In the genomic region with DNA sequence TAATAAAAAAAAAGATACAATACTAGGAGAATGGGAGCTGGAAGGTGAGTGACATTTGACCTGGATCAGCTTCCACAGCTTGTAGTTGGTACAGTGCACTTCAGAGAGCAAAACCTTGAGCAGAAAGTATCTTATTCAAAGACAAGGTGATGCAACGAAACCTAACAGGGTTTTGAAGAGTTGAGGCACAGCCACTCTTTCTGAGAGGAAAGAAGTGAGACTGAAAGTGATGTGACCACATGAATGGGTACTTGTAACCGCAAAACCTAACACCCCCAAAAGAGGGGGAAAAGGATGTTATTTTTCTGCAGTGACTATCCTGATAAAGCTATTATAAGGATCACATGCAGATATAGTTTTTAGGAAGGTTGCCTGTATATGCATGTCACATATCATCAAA, we compare ENCODE assay signal across 31 mouse cellular contexts.
"Had no signal": no experiment of that assay in that cellular context is flagged by ENCODE, and none has a peak within 500 bp of the region (broad histone marks: within the 10 kb centered on the region; RNA-seq: fewer than 3 reads in every experiment).

No protein-coding gene starts in this region.

- H3K9ac ChIP-seq: heart, embryonic 12.5 days; heart, embryonic 13.5 days; heart, embryonic 15.5 days; hindbrain, embryonic 12.5 days; hindbrain, embryonic 13.5 days; hindbrain, embryonic 14.5 days; hindbrain, embryonic 15.5 days; intestine, embryonic 15.5 days; kidney, embryonic 15.5 days had no signal

- H3K4me1 ChIP-seq: heart, embryonic 12.5 days; heart, embryonic 13.5 days; heart, embryonic 15.5 days; hindbrain, embryonic 10.5 days; hindbrain, embryonic 12.5 days; hindbrain, embryonic 13.5 days; hindbrain, embryonic 15.5 days; intestine, embryonic 15.5 days; kidney, embryonic 15.5 days had no signal

- H3K27ac ChIP-seq: heart, embryonic 13.5 days; heart, embryonic 15.5 days; hindbrain, embryonic 10.5 days; hindbrain, embryonic 12.5 days; hindbrain, embryonic 13.5 days; hindbrain, embryonic 14.5 days; hindbrain, embryonic 15.5 days; hindbrain, postnatal 0 days; intestine, embryonic 15.5 days; kidney, embryonic 15.5 days; kidney, postnatal 0 days; layer of hippocampus, adult 2 months; left cerebral cortex, adult 2 months had no signal

- H3K9me3 ChIP-seq: heart, embryonic 12.5 days; heart, embryonic 13.5 days; heart, embryonic 15.5 days; hindbrain, embryonic 10.5 days; hindbrain, embryonic 12.5 days; hindbrain, embryonic 13.5 days; hindbrain, embryonic 15.5 days; intestine, embryonic 15.5 days; kidney, embryonic 15.5 days had no signal

- H3K4me3 ChIP-seq: heart, embryonic 12.5 days; heart, embryonic 13.5 days; heart, embryonic 15.5 days; hindbrain, embryonic 10.5 days; hindbrain, embryonic 12.5 days; hindbrain, embryonic 13.5 days; hindbrain, embryonic 15.5 days; intestine, embryonic 15.5 days; kidney, embryonic 15.5 days; layer of hippocampus, adult 2 months; left cerebral cortex, adult 2 months had no signal

- DNase-seq: heart, postnatal 10 days; heart, postnatal 14 days; heart, postnatal 36 days; heart, postnatal 4 days; kidney, adult 11 months; kidney, adult 18-20 months; kidney, adult 2 months; kidney, adult 8-10 months; kidney, adult 9 months; kidney, postnatal 10 days; kidney, postnatal 14 days; kidney, postnatal 25 days; kidney, postnatal 36 days; kidney, postnatal 4 days; layer of hippocampus, adult 9-11 months; layer of hippocampus, postnatal 36 days had no signal

- H3K4me2 ChIP-seq: heart, embryonic 11.5 days; heart, embryonic 12.5 days; heart, embryonic 13.5 days; heart, embryonic 15.5 days; hindbrain, embryonic 12.5 days; hindbrain, embryonic 13.5 days; hindbrain, embryonic 14.5 days; hindbrain, embryonic 15.5 days; intestine, embryonic 15.5 days; kidney, embryonic 15.5 days had no signal

- H3K27me3 ChIP-seq: heart, embryonic 12.5 days; heart, embryonic 13.5 days; heart, embryonic 15.5 days; hindbrain, embryonic 12.5 days; hindbrain, embryonic 13.5 days; hindbrain, embryonic 15.5 days; intestine, embryonic 15.5 days; kidney, embryonic 15.5 days had no signal

- H3K36me3 ChIP-seq: heart, embryonic 12.5 days; heart, embryonic 13.5 days; heart, embryonic 15.5 days; hindbrain, embryonic 10.5 days; hindbrain, embryonic 12.5 days; hindbrain, embryonic 13.5 days; hindbrain, embryonic 15.5 days; intestine, embryonic 15.5 days; kidney, embryonic 15.5 days had no signal
